Mouse (Mus musculus) ES-E14 (cell line): Measurements from ENCODE around the gene Cenps.

Experiments
- MAFK ChIP-seq: IDR thresholded peaks from 2 replicates; pipeline ENCODE4 v1.6.1; 2014; ENCODE audit warnings: mild to moderate bottlenecking, low read depth, low read length, inconsistent platforms; ENCODE audit not compliant: insufficient read depth
- ZC3H11A ChIP-seq: IDR thresholded peaks from 2 replicates; pipeline ENCODE4 v1.6.1; 2012; ENCODE audit warnings: low read depth, mild to moderate bottlenecking, inconsistent platforms, low read length, borderline replicate concordance

DNA sequence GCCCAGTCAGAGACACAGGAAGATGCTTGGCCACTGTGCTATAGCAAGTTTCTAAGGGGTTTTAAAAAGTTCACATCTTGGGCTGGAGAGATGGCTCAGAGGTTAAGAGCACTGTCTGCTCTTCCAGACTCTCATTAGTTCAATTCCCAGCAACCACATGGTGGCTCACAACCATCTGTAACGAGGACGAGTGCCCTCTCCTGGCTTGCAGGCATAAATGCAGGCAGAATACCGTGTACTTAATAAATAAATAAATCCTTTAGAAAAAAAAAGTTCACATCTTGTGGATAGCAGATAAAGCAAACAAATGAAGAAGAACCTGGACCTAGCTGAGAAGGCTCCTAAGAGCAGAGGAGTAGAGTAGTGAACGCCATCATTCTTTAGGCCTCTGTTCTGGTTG lies 45.3 kb upstream of the Cenps start:
- TF ChIP-seq MAFK (no peak), ZC3H11A (no peak)
